8 mouse cellular contexts compared by ENCODE assay signal in genomic region chr1:61373661-61374491, GRCm38 (mm10).
DNase-seq lines count a peak whose midpoint lies in the region; ATAC-seq and TF ChIP-seq lines count a peak whose summit lies in the region.

No protein-coding gene starts in this region.

- no peak for TF ChIP-seq CTCF in hindbrain, postnatal 0 days (IDR thresholded peaks at IDR 0.05; ENCODE audit: low read depth)
- TF ChIP-seq CTCF in heart, postnatal 0 days (IDR thresholded peaks at IDR 0.05; ENCODE audit: low read depth) = no peak
- TF ChIP-seq CTCF in small intestine, adult 2 months (IDR thresholded peaks at IDR 0.05; ENCODE audit: extremely low read depth, insufficient read length, insufficient replicate concordance, low read depth, low read length) = no peak
- no peak for TF ChIP-seq CTCF in cerebellum, adult 2 months (IDR thresholded peaks at IDR 0.05; ENCODE audit: borderline replicate concordance, insufficient read depth, low read depth, low read length)

- no peak for TF ChIP-seq POLR2A in small intestine, adult 2 months (IDR thresholded peaks at IDR 0.05; ENCODE audit: low read depth, low read length)
- no peak for TF ChIP-seq POLR2A in cerebellum, adult 2 months (IDR thresholded peaks at IDR 0.05; ENCODE audit: borderline replicate concordance, insufficient read depth, low read length)

- peak; percentile 86; the same call in 1 of the 2 replicates for TF ChIP-seq EP300 in heart, postnatal 0 days (IDR thresholded peaks at IDR 0.05; ENCODE audit: low read depth)

- H3K36me3 ChIP-seq in hindbrain, embryonic 12.5 days = no peaks in the 10 kb centered on the region
- H3K36me3 ChIP-seq in hindbrain, postnatal 0 days (ENCODE audit: insufficient read depth, low read length) = no peaks in the 10 kb centered on the region
- no peaks in the 10 kb centered on the region for H3K36me3 ChIP-seq in heart, postnatal 0 days (replicated peaks; ENCODE audit: control insufficient read depth, insufficient read depth, low read length)
- 0 out of 2 replicates have a peak, but pooled peaks cover 3% of the 10 kb centered on the region for H3K36me3 ChIP-seq in limb, embryonic 10.5 days
- no peaks in the 10 kb centered on the region for H3K36me3 ChIP-seq in small intestine, adult 2 months (ENCODE audit: control insufficient read depth, insufficient read depth, low read length)

- no peak for ATAC-seq in hindbrain, embryonic 12.5 days (ENCODE audit: low FRiP score)
- ATAC-seq in hindbrain, postnatal 0 days = no peak
- peak; percentile 86 for ATAC-seq in heart, postnatal 0 days (ENCODE audit: insufficient read depth, low read depth)
- no peak for ATAC-seq in CD4-positive, CD25-positive, alpha-beta regulatory T cell, adult 4 months

- peak overlapping the region; percentile 44 for H3K27ac ChIP-seq in hindbrain, embryonic 12.5 days
- H3K27ac ChIP-seq in hindbrain, postnatal 0 days = no peak overlapping the region
- peak overlapping the region; percentile 59 for H3K27ac ChIP-seq in heart, postnatal 0 days (ENCODE audit: low read depth)
- peak overlapping the region; percentile 54 for H3K27ac ChIP-seq in limb, embryonic 10.5 days
- H3K27ac ChIP-seq in small intestine, adult 2 months (ENCODE audit: insufficient read depth, low read depth, low read length) = peak overlapping the region; percentile 53
- no peak overlapping the region for H3K27ac ChIP-seq in cerebellum, adult 2 months (ENCODE audit: insufficient read depth, low read length)

- H3K9ac ChIP-seq in hindbrain, embryonic 12.5 days = no peak overlapping the region
- H3K9ac ChIP-seq in hindbrain, postnatal 0 days (replicated peaks; ENCODE audit: low read length) = no peak overlapping the region
- no peak overlapping the region for H3K9ac ChIP-seq in heart, postnatal 0 days (replicated peaks; ENCODE audit: low read depth, low read length)

- WGBS in hindbrain, embryonic 12.5 days = 74% methylated on average over 17 of the region's 17 CpGs
- WGBS in hindbrain, postnatal 0 days = 82% methylated on average over 17 of the region's 17 CpGs
- WGBS in heart, postnatal 0 days = 43% methylated on average over 17 of the region's 17 CpGs
- WGBS in limb, embryonic 10.5 days = 64% methylated on average over 17 of the region's 17 CpGs
- WGBS in small intestine, adult 2 months = 59% methylated on average over 17 of the region's 17 CpGs
- WGBS in cerebellum, adult 2 months = 76% methylated on average over 17 of the region's 17 CpGs

- no peak overlapping the region for H3K4me2 ChIP-seq in hindbrain, embryonic 12.5 days (replicated peaks)
- H3K4me2 ChIP-seq in hindbrain, postnatal 0 days (ENCODE audit: low read depth, low read length) = no peak overlapping the region
- 0 out of 2 replicates have a peak overlapping the region, but pooled peaks have one; percentile 1 for H3K4me2 ChIP-seq in heart, postnatal 0 days (ENCODE audit: low read depth, low read length)

- H3K4me1 ChIP-seq in hindbrain, embryonic 12.5 days = peaks cover 7% of the 10 kb centered on the region; the same call in 1 of the 2 replicates
- no peaks in the 10 kb centered on the region for H3K4me1 ChIP-seq in hindbrain, postnatal 0 days (ENCODE audit: insufficient read depth, low read length)
- H3K4me1 ChIP-seq in heart, postnatal 0 days (ENCODE audit: control insufficient read depth, insufficient read depth) = 0 out of 2 replicates have a peak, but pooled peaks cover 7% of the 10 kb centered on the region
- peaks cover 32% of the 10 kb centered on the region for H3K4me1 ChIP-seq in limb, embryonic 10.5 days
- peaks cover 4% of the 10 kb centered on the region; the same call in 1 of the 2 replicates for H3K4me1 ChIP-seq in small intestine, adult 2 months (ENCODE audit: control insufficient read depth, insufficient read depth, insufficient read length, low read length)
- no peaks in the 10 kb centered on the region for H3K4me1 ChIP-seq in cerebellum, adult 2 months (ENCODE audit: control insufficient read depth, insufficient read depth, low read length)

- no peaks in the 10 kb centered on the region for H3K9me3 ChIP-seq in hindbrain, embryonic 12.5 days (replicated peaks)
- H3K9me3 ChIP-seq in hindbrain, postnatal 0 days (ENCODE audit: low read length) = no peaks in the 10 kb centered on the region
- no peaks in the 10 kb centered on the region; the same call in 1 of the 2 replicates for H3K9me3 ChIP-seq in heart, postnatal 0 days (replicated peaks; ENCODE audit: control insufficient read depth, low read length)
- H3K9me3 ChIP-seq in limb, embryonic 10.5 days (replicated peaks) = no peaks in the 10 kb centered on the region; the same call in 1 of the 2 replicates

- no peak overlapping the region for H3K4me3 ChIP-seq in hindbrain, embryonic 12.5 days
- no peak overlapping the region for H3K4me3 ChIP-seq in hindbrain, postnatal 0 days (ENCODE audit: low read length)
- no peak overlapping the region for H3K4me3 ChIP-seq in heart, postnatal 0 days (ENCODE audit: low read depth, low read length)
- no peak overlapping the region for H3K4me3 ChIP-seq in limb, embryonic 10.5 days
- no peak overlapping the region for H3K4me3 ChIP-seq in small intestine, adult 2 months (ENCODE audit: low read depth, low read length)
- H3K4me3 ChIP-seq in cerebellum, adult 2 months (replicated peaks; ENCODE audit: insufficient read depth, low read depth, low read length) = no peak overlapping the region

- H3K27me3 ChIP-seq in hindbrain, embryonic 12.5 days = no peaks in the 10 kb centered on the region
- no peaks in the 10 kb centered on the region for H3K27me3 ChIP-seq in hindbrain, postnatal 0 days (ENCODE audit: insufficient read depth, low read length)
- H3K27me3 ChIP-seq in heart, postnatal 0 days (ENCODE audit: control insufficient read depth, insufficient read depth, low read length) = no peaks in the 10 kb centered on the region
- H3K27me3 ChIP-seq in limb, embryonic 10.5 days (ENCODE audit: low read depth, poor library complexity, severe bottlenecking) = peaks cover 5% of the 10 kb centered on the region; the same call in 1 of the 2 replicates
- no peaks in the 10 kb centered on the region for H3K27me3 ChIP-seq in small intestine, adult 2 months (ENCODE audit: control insufficient read depth, insufficient read depth, low read length)
- no peaks in the 10 kb centered on the region; the same call in 1 of the 2 replicates for H3K27me3 ChIP-seq in cerebellum, adult 2 months (ENCODE audit: control insufficient read depth, insufficient read depth, low read length)

- DNase-seq in hindbrain, postnatal 0 days (ENCODE audit: low spot score) = no peak
- peak; percentile 69 for DNase-seq in heart, postnatal 0 days (ENCODE audit: low spot score)
- no peak for DNase-seq in limb, embryonic 10.5 days (ENCODE audit: low spot score)
- no peak for DNase-seq in cerebellum, adult 2 months
- no peak for DNase-seq in left cerebral cortex, adult 11 months (ENCODE audit: low spot score)

Comparison
In these comparisons a context has a peak if more than half of its experiments do, and no peak if none do; other contexts are left out.
1. H3K27ac ChIP-seq: peak in hindbrain, embryonic 12.5 days (single experiment), heart, postnatal 0 days (single experiment), limb, embryonic 10.5 days (single experiment) and small intestine, adult 2 months (single experiment); none in hindbrain, postnatal 0 days (single experiment) and cerebellum, adult 2 months (single experiment).